Mouse (Mus musculus): ENCODE data around the gene Clstn1. TPM values are rescaled to one million over a fixed set of nuclear protein-coding genes. Genes with fewer than 3 reads are reported as not detected.
A peak's percentile ranks its signal among the peaks of the same experiment; 100 is the strongest.

Gene Clstn1
- polyA plus RNA-seq, 1 experiment from 2014 or later = 188 TPM

DNA sequence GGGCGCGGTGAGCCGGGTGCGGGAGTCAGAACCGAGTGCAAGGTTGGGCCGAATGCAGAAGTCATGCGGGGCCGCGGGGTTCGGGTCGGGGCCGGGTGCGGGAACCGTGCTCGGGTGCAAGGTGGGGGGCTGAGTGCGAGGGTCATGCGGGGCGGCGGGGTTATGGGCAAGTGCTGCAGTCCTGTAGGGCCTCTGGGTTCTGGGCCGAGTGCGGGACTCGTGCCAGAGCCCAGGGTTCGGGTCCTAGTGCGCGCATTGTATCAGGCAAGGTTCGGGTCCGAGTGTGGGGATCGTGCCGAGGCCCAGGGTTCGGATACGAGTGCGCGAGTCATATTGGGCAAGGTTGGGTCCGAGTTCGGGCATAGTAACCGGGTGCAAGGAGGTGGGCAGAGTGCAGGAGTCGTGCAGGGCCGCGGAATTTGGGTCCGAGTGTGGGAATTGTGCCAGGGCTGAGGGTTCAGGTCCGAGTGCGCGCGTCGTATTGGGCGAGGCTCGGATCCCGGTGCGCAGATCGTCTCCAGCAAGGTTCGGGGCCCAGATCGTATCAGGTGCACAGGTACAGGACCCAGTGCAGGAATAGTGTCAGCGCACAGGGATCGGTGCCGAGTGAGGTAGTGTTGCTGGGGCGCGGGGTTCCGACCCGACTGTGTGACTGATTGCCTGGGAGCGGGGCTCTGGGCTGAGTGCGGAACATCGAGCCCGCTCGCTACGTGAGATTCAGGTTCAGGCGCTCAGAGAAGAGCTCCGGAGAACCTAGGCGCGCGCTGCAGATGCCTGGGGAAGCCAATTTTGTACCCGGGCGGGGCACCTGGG, 721 bp downstream of the Clstn1 start:
- Histone ChIP-seq H3K4me2 (peak overlapping the region; percentile 97), H3K9ac (replicated peaks) (peak overlapping the region; percentile 79), H3K36me3 (no peaks in the 10 kb centered on the region), H3K4me1 (peaks cover 30% of the 10 kb centered on the region), H3K4me3 (replicated peaks) (peak overlapping the region; percentile 89), H3K27ac (replicated peaks) (peak overlapping the region; percentile 88), H3K27me3 (replicated peaks) (no peaks in the 10 kb centered on the region), H3K9me3 (replicated peaks) (no peaks in the 10 kb centered on the region)
- under 1% methylated on average over 72 of the region's 72 CpGs for WGBS
- ATAC-seq (ENCODE audit: low FRiP score) = peak; percentile 75

GRCm38 (mm10) chr4:149587596-149588168, 1.4 kb downstream of the Clstn1 start:
- 4% methylated on average over 24 of the region's 24 CpGs for WGBS

DNA sequence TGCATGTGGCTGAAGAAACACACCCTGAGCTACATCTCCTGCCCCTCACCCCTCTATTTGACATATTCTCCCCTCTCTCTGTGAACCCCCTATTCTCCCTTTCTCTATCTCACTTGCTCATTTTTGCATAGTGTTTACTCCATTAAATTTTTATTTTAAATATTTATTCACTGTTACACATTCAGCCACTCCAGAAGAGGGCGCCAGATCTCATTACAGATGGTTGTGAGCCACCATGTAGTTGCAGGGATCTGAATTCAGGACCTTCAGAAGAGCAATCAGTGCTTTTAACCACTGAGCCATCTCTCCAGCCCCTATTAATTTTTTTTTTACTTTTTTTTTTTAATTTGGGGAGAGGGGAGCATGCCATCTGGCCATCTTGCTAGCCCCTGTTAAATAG, 3.9 kb downstream of the Clstn1 start:
- Histone ChIP-seq H3K4me2 (no peak overlapping the region), H3K27ac (replicated peaks) (no peak overlapping the region), H3K36me3 (no peaks in the 10 kb centered on the region), H3K9ac (replicated peaks) (no peak overlapping the region), H3K4me1 (peaks cover 36% of the 10 kb centered on the region), H3K27me3 (replicated peaks) (no peaks in the 10 kb centered on the region), H3K4me3 (replicated peaks) (no peak overlapping the region), H3K9me3 (replicated peaks) (no peaks in the 10 kb centered on the region)
- 91% methylated on average over 1 of the region's 1 CpGs for WGBS
- no peak for ATAC-seq (ENCODE audit: low FRiP score)

More at GRCm38 (mm10) chr4:149587596-149588168, 1.4 kb downstream of the Clstn1 start:
- Histone ChIP-seq H3K27ac (replicated peaks) (peak overlapping the region; percentile 88), H3K9me3 (replicated peaks) (no peaks in the 10 kb centered on the region), H3K4me1 (peaks cover 36% of the 10 kb centered on the region), H3K36me3 (no peaks in the 10 kb centered on the region), H3K4me3 (replicated peaks) (peak overlapping the region; percentile 89), H3K27me3 (replicated peaks) (no peaks in the 10 kb centered on the region), H3K4me2 (peak overlapping the region; percentile 97), H3K9ac (replicated peaks) (peak overlapping the region; percentile 79)
- peak; percentile 9 for ATAC-seq (ENCODE audit: low FRiP score)

DNA sequence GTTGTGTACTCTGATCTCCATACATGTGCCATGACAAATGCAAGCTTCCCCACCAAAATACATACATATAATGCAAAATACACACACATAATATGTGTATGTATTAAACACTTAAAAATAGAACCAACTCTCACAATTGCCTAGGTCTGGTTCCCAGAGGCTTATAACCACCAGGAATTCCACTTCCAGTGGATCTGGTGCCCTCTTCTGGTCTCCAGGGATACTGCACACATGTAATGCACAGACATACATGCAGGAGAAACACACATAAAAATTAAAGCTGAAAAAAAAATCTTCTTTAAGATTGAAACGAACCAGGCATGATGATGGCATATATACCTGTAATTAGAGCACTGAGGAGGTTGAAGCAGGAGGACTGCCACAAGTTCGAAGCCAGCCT, 5.2 kb downstream of the Clstn1 start:
- no peak overlapping the region for H3K27ac ChIP-seq (replicated peaks)
- ATAC-seq (ENCODE audit: low FRiP score) = no peak
- no peaks in the 10 kb centered on the region for H3K27me3 ChIP-seq (replicated peaks)
- H3K4me3 ChIP-seq (replicated peaks) = no peak overlapping the region
- H3K9ac ChIP-seq (replicated peaks) = no peak overlapping the region
- 91% methylated on average over 2 of the region's 2 CpGs for WGBS
- no peaks in the 10 kb centered on the region for H3K36me3 ChIP-seq
- peaks cover 27% of the 10 kb centered on the region for H3K4me1 ChIP-seq
- H3K9me3 ChIP-seq (replicated peaks) = no peaks in the 10 kb centered on the region
- no peak overlapping the region for H3K4me2 ChIP-seq

DNA sequence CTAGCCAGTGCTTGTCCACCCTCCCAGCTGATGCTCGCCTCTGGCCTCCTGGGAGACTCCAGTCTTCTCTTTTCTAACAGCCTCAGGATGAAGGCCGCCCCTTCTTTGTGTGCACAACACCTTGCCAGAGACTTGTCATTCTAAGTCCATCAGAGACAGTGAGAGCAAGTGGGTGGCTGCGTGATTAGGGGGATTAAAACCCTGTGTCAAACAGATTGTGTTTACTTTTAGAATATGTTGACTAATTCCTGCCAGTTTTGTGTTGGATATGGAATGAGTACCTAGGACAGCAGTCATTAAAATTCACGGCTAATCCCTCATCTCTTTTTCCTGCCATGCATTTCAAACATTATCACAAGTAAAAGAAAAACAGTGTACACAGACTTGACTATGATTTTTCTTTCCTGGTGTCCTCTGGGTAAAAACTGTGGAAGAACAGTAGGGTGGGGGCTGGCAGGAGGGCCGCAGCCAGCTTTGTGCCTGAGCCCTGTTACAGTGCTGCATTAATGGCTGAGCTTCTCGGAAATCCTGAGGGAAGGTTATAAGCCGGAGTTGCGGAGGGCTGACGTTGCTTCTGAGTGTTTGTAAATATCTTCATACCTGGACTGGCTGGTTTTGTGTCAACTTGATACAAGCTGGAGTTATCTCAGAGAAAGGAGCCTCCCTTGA, 8.8 kb downstream of the Clstn1 start:
- no peak overlapping the region for H3K27ac ChIP-seq (replicated peaks)
- no peak overlapping the region for H3K4me2 ChIP-seq
- ATAC-seq (ENCODE audit: low FRiP score) = no peak
- no peaks in the 10 kb centered on the region for H3K9me3 ChIP-seq (replicated peaks)
- WGBS = 73% methylated on average over 9 of the region's 9 CpGs
- no peaks in the 10 kb centered on the region for H3K27me3 ChIP-seq (replicated peaks)
- H3K4me3 ChIP-seq (replicated peaks) = no peak overlapping the region
- no peak overlapping the region for H3K9ac ChIP-seq (replicated peaks)
- H3K36me3 ChIP-seq = no peaks in the 10 kb centered on the region
- H3K4me1 ChIP-seq = peaks cover 9% of the 10 kb centered on the region

DNA sequence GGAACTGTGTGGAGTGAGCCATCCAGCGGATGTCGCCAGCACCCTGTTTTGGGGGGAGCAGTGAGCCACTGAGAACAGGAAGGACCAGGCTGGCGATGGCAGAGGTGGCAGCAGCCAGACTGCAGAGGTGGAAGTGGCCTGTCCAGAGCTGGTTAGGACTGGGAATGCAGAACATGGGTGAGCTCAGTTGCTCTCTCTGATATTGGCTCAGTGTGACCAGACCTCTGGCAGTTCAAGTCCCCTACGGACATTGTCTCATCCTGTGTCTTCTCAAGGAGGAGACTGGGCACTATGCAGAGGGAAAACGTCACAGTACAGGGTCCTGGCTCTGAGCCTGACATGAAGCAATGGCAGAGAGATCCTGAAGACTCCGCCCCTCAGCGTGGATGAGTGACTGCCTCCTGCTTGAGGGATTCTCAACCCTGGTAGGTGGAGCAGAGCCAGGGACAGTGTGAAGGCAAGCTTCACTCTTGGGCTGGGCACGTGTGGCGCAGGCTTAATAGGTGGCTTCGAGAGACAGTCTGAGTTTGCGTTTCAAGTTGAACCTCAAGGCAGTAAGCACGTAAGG, 11.5 kb downstream of the Clstn1 start:
- WGBS = 80% methylated on average over 12 of the region's 12 CpGs
- Histone ChIP-seq H3K27me3 (replicated peaks) (no peaks in the 10 kb centered on the region), H3K36me3 (no peaks in the 10 kb centered on the region), H3K9me3 (replicated peaks) (no peaks in the 10 kb centered on the region), H3K4me2 (no peak overlapping the region), H3K9ac (replicated peaks) (no peak overlapping the region), H3K4me1 (peaks cover 26% of the 10 kb centered on the region), H3K4me3 (replicated peaks) (no peak overlapping the region), H3K27ac (replicated peaks) (no peak overlapping the region)
- no peak for ATAC-seq (ENCODE audit: low FRiP score)

DNA sequence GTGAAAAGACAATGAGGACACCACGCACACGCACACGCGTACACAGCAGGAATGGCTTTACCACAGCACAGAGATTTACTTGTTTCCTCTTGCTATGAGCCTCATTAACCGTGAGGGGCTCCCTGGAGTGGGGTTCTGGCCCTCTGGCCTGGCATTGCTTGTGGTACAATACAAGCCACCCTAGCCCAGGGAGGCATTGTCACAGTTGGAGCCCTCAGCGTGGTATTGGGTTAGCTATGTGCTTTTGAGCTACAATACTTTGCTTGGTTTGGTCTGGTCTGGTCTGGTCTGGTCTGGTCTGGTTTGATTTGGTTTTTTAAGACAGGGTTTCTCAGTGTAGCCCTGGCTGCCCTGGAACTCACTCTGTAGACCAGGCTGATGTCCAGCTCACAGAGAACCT, 13.3 kb downstream of the Clstn1 start:
- ATAC-seq (ENCODE audit: low FRiP score) = no peak
- 81% methylated on average over 6 of the region's 6 CpGs for WGBS

DNA sequence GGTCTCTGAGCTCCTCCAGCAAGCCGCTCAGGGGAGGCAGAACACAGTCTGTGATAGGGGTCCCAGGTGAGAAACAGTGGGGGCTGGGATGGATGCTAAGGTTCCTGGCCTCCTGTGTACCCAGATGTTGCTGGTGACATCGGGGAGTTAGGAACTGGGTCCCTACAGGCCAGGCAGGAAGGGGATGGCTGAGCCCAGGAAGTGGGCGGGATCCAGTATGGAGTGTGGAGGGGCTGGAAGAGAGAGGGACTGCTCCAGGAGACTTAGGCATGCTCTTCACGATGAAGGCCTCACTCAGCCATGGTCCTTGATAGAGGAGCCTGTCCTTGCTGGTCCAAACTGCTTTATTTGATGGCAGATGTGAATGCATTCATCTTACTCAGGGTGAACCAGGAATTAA, 13.9 kb downstream of the Clstn1 start:
- WGBS = 86% methylated on average over 4 of the region's 4 CpGs
- no peak for ATAC-seq (ENCODE audit: low FRiP score)

More for the DNA sequence above, 13.3 kb downstream of the Clstn1 start:
- no peak overlapping the region for H3K9ac ChIP-seq (replicated peaks)
- H3K27me3 ChIP-seq (replicated peaks) = no peaks in the 10 kb centered on the region
- H3K4me2 ChIP-seq = no peak overlapping the region
- no peak overlapping the region for H3K4me3 ChIP-seq (replicated peaks)
- no peaks in the 10 kb centered on the region for H3K9me3 ChIP-seq (replicated peaks)
- H3K27ac ChIP-seq (replicated peaks) = no peak overlapping the region
- H3K36me3 ChIP-seq = no peaks in the 10 kb centered on the region
- peaks cover 28% of the 10 kb centered on the region for H3K4me1 ChIP-seq

GRCm38 (mm10) chr4:149601484-149601883, 15.2 kb downstream of the Clstn1 start:
- H3K27me3 ChIP-seq (replicated peaks) = no peaks in the 10 kb centered on the region
- H3K9me3 ChIP-seq (replicated peaks) = no peaks in the 10 kb centered on the region
- no peak overlapping the region for H3K9ac ChIP-seq (replicated peaks)
- 33% methylated on average over 4 of the region's 4 CpGs for WGBS
- H3K4me3 ChIP-seq (replicated peaks) = no peak overlapping the region
- H3K4me1 ChIP-seq = peaks cover 40% of the 10 kb centered on the region
- ATAC-seq (ENCODE audit: low FRiP score) = no peak
- peak overlapping the region; percentile 48; the same call in 1 of the 2 replicates for H3K27ac ChIP-seq (replicated peaks)
- 0 out of 2 replicates have a peak overlapping the region, but pooled peaks have one; percentile 5 for H3K4me2 ChIP-seq
- H3K36me3 ChIP-seq = no peaks in the 10 kb centered on the region

More for the DNA sequence above, 13.9 kb downstream of the Clstn1 start:
- Histone ChIP-seq H3K27ac (replicated peaks) (no peak overlapping the region), H3K9ac (replicated peaks) (no peak overlapping the region), H3K4me3 (replicated peaks) (no peak overlapping the region), H3K36me3 (no peaks in the 10 kb centered on the region), H3K9me3 (replicated peaks) (no peaks in the 10 kb centered on the region), H3K4me2 (no peak overlapping the region), H3K27me3 (replicated peaks) (no peaks in the 10 kb centered on the region), H3K4me1 (peaks cover 28% of the 10 kb centered on the region)

DNA sequence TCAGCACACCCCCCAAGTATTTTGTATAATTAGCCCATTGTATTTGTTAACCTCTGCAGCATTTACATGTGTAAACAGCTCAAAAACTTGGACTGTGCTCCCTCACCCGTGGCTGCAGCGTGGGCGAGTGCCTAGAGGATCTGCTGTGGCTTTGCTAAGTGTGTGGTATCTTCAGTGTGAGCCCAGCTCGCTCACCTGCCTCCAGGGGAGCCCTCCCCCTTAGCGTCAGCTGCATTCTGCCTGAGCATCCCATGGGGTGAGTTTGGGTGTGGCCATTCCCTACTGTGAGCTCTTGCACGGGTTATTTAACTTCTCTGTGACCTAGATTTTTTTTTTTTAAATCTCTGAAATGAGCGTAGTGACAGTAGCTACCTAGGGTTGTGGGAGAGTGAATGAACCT, 16.0 kb downstream of the Clstn1 start:
- Histone ChIP-seq H3K4me1 (peaks cover 48% of the 10 kb centered on the region), H3K4me3 (replicated peaks) (no peak overlapping the region), H3K9ac (replicated peaks) (no peak overlapping the region), H3K4me2 (no peak overlapping the region), H3K9me3 (replicated peaks) (no peaks in the 10 kb centered on the region), H3K27me3 (replicated peaks) (no peaks in the 10 kb centered on the region), H3K36me3 (no peaks in the 10 kb centered on the region), H3K27ac (replicated peaks) (no peak overlapping the region)
- no peak for ATAC-seq (ENCODE audit: low FRiP score)
- 37% methylated on average over 7 of the region's 7 CpGs for WGBS

DNA sequence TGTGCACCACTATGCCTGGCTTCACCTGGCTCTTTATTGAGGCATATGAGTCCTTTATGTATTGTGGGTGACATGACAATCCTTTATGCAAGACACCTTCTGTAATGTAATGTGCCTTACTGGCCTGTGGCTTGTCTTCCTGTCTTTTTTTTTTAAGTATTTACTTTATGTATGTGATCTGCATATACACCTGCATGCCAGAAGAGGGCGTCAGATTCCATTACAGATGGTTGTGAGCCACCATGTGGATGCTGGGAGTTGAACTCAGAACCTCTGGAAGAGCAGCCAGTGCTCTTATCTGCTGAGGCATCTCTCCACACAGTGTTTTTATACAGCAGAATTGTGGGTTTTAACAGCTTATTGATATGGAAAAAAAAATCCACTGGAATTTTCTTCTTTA, 17.6 kb downstream of the Clstn1 start:
- Histone ChIP-seq H3K4me2 (no peak overlapping the region), H3K9me3 (replicated peaks) (no peaks in the 10 kb centered on the region), H3K36me3 (no peaks in the 10 kb centered on the region), H3K27me3 (replicated peaks) (no peaks in the 10 kb centered on the region), H3K27ac (replicated peaks) (no peak overlapping the region), H3K4me1 (peaks cover 60% of the 10 kb centered on the region), H3K9ac (replicated peaks) (no peak overlapping the region), H3K4me3 (replicated peaks) (no peak overlapping the region)
- ATAC-seq (ENCODE audit: low FRiP score) = no peak
- 61% methylated on average over 1 of the region's 1 CpGs for WGBS

All from neural tube, embryonic 15.5 days (tissue).